Mouse (Mus musculus): ENCODE results near the gene Eif2a.

- TF ChIP-seq CTCF (conservative IDR thresholded peaks at IDR 0.05; ENCODE audit: insufficient read depth, insufficient read length, low read depth, low read length) (no peak), POLR2A (IDR thresholded peaks at IDR 0.05; ENCODE audit: low read depth, low read length) (no peak)
Measured at GRCm38 (mm10) chr3:58501961-58502360, 23.7 kb upstream of the Eif2a start.
